Mouse (Mus musculus): ENCODE data around the gene Pdcd10. TPM values are rescaled to one million over a fixed set of nuclear protein-coding genes. Genes with fewer than 3 reads are reported as not detected.

Pdcd10 gene
- polyA plus RNA-seq, 1 experiment from 2014 or later, result 43.8 TPM

DNA sequence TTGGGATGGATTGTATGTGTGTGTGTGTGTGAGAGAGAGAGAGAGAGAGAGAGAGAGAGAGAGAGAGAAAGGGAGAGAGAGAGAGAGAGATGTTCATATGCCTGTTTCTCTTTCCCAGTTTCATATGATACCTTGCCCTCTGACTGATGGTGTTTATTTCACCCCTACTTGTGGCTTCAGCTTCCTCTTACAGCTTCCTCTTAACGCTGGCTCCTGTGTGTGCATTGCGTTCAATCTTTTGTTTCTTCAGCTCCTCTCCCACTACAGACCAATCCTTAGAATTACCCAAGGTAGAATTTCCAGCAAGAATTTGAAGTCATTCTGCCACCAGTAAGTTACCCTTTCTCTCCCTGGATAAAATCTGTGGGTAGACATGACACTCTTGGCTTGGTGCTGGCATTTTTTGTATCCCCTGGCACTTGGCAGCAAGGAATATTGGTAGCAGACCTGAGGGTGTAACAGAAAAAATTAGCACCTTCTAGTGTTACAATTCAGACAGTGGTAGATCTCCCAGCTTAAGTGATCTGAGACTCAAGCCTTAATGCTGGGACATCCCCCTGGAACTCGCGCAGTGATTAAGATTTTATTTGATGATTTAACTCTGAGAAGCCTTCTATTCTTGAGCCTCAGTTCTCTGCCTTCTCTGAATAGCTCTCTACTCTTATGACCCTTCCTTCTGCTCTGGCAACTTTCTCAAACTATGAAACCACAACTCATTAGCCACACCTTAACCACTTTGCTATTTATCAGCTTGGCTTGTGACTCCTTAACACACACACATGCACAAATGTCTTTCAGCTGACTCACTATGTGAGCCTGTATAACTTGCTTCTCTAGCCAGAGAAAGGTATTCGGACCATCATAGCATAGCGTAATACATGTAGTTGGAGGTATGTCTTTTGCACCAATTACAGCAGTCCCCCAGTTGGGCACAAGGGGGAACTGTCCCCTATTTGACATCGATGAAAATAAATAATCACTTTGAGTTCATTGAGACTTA is 57.4 kb downstream of the Pdcd10 start:
- no peaks in the 10 kb centered on the region for H3K9me3 ChIP-seq (replicated peaks; ENCODE audit: control insufficient read depth, low read length)
- H3K36me3 ChIP-seq (ENCODE audit: control insufficient read depth, insufficient read depth), result no peaks in the 10 kb centered on the region
- H3K27ac ChIP-seq (ENCODE audit: low read length), result no peak overlapping the region
- H3K4me2 ChIP-seq (ENCODE audit: low read depth, low read length), result no peak overlapping the region
- no peak overlapping the region for H3K9ac ChIP-seq (ENCODE audit: low read depth, low read length)
- H3K4me1 ChIP-seq (ENCODE audit: control insufficient read depth, low read depth, low read length), result no peaks in the 10 kb centered on the region
- no peaks in the 10 kb centered on the region for H3K27me3 ChIP-seq (ENCODE audit: control insufficient read depth, insufficient read depth, low read depth, low read length)
- no peak overlapping the region for H3K4me3 ChIP-seq (ENCODE audit: low read depth, low read length)
- 54% methylated on average over 7 of the region's 7 CpGs for WGBS (ENCODE audit: insufficient replicate concordance)
- ATAC-seq (ENCODE audit: low read depth), result no peak

DNA sequence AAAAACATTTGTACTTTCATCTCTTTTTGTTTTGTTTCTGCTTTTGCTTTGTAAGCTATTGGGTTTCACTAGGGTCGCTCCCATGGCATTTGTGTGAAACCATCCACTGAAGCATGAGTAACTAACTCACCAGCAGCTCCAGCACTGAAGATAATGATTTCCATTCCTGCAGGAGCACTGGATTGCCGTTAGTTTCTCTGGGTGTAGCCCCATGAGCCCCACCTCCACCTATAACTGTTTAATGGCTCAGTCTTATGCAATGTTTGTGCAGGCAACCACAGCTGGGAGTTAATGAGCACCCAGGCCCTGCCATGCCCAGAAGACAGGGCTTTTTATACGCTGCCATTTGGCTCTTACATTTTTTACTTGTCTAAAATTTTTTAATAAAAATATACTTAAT is 63.7 kb downstream of the Pdcd10 start:
- Histone ChIP-seq H3K4me3 (ENCODE audit: low read depth, low read length) (no peak overlapping the region), H3K4me2 (ENCODE audit: low read depth, low read length) (no peak overlapping the region), H3K4me1 (ENCODE audit: control insufficient read depth, low read depth, low read length) (no peaks in the 10 kb centered on the region), H3K9me3 (replicated peaks; ENCODE audit: control insufficient read depth, low read length) (no peaks in the 10 kb centered on the region), H3K27ac (ENCODE audit: low read length) (no peak overlapping the region), H3K27me3 (ENCODE audit: control insufficient read depth, insufficient read depth, low read depth, low read length) (no peaks in the 10 kb centered on the region), H3K36me3 (ENCODE audit: control insufficient read depth, insufficient read depth) (no peaks in the 10 kb centered on the region), H3K9ac (ENCODE audit: low read depth, low read length) (no peak overlapping the region)
- 48% methylated on average over 3 of the region's 3 CpGs for WGBS (ENCODE audit: insufficient replicate concordance)
- peak; percentile 82 for ATAC-seq (ENCODE audit: low read depth)

DNA sequence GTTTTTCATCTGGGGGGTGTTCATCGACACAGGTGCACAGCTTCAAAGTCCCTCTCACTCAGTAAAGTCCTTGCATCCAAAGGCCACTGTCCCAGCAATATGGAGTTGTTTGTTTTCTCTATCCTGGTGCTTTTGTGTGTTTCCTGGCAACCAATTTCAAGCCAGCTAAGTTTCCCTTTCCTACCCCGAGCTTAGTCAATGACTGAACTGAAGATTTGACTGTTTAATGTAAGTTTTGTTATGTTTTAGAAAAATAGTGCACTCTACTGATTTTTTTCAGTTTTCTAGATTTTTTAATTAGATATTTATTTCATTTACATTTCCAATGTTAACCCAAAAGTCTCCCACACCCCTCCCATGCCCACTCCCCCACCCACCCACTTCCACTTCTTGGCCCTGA is 74.6 kb downstream of the Pdcd10 start, which contains the start of gene Wdr49:
Wdr49 (minus strand) TSS at position 101 of the 400 bp plus-strand sequence.
- WGBS (ENCODE audit: insufficient replicate concordance), result 40% methylated on average over 2 of the region's 2 CpGs
- H3K27me3 ChIP-seq (ENCODE audit: control insufficient read depth, insufficient read depth, low read depth, low read length), result no peaks in the 10 kb centered on the region
- H3K4me1 ChIP-seq (ENCODE audit: control insufficient read depth, low read depth, low read length), result no peaks in the 10 kb centered on the region
- no peak within 1 kb of the TSS for H3K27ac ChIP-seq (ENCODE audit: low read length)
- H3K9me3 ChIP-seq (replicated peaks; ENCODE audit: control insufficient read depth, low read length), result no peaks in the 10 kb centered on the region
- H3K4me3 ChIP-seq (ENCODE audit: low read depth, low read length), result no peak within 1 kb of the TSS
- no peak within 1 kb of the TSS for H3K9ac ChIP-seq (ENCODE audit: low read depth, low read length)
- no peak within 1 kb of the TSS for H3K4me2 ChIP-seq (ENCODE audit: low read depth, low read length)
- ATAC-seq (ENCODE audit: low read depth), result no peak
- no peaks in the 10 kb centered on the region for H3K36me3 ChIP-seq (ENCODE audit: control insufficient read depth, insufficient read depth)

DNA sequence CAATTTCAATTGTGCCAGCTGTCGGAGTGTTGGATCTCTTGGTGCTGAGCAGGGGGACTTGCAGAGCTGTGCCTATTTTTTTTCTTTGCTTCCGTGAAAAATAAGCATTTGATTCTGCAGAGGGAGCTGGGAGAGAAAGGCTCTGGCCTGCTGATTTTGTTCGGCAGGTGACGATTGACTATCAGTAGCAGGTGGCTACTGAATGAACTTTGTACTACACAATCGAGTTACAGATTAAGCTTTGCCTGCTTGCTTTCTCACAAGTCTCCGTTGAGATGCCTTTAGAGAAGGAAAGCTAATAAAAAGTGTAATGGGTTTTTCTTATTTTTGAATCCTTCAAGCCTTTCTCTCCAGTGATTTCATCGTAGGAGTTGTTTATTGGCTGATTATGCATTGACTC is 81.5 kb downstream of the Pdcd10 start:
- Histone ChIP-seq H3K4me2 (ENCODE audit: low read depth, low read length) (no peak overlapping the region), H3K4me3 (ENCODE audit: low read depth, low read length) (no peak overlapping the region), H3K9ac (ENCODE audit: low read depth, low read length) (no peak overlapping the region), H3K4me1 (ENCODE audit: control insufficient read depth, low read depth, low read length) (no peaks in the 10 kb centered on the region), H3K27me3 (ENCODE audit: control insufficient read depth, insufficient read depth, low read depth, low read length) (no peaks in the 10 kb centered on the region), H3K9me3 (replicated peaks; ENCODE audit: control insufficient read depth, low read length) (no peaks in the 10 kb centered on the region), H3K27ac (ENCODE audit: low read length) (no peak overlapping the region), H3K36me3 (ENCODE audit: control insufficient read depth, insufficient read depth) (no peaks in the 10 kb centered on the region)
- ATAC-seq (ENCODE audit: low read depth), result no peak
- WGBS (ENCODE audit: insufficient replicate concordance), result 54% methylated on average over 7 of the region's 7 CpGs

DNA sequence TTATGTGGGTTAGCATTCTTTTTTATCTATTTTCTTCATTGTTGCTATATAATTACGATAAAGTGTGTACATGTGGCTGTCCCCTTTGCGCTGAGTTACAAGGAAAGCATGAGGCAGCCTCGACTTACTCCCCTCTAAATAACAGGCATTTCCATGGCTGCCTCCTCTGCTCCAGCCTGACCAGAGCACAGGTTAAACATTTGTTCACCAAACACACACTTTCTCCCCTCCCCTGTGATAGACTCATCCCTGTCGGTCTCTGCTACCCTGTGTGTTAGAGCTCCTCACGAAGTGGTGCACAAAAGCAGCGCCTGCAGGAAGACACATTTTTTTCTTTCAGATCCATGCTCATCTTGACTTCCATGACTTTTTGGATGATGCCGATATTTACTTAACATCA is 82.0 kb downstream of the Pdcd10 start:
- H3K4me3 ChIP-seq (ENCODE audit: low read depth, low read length), result no peak overlapping the region
- no peaks in the 10 kb centered on the region for H3K4me1 ChIP-seq (ENCODE audit: control insufficient read depth, low read depth, low read length)
- ATAC-seq (ENCODE audit: low read depth), result 0 out of 2 replicates have a peak, but pooled peaks have one; percentile 43
- H3K9ac ChIP-seq (ENCODE audit: low read depth, low read length), result no peak overlapping the region
- no peaks in the 10 kb centered on the region for H3K36me3 ChIP-seq (ENCODE audit: control insufficient read depth, insufficient read depth)
- no peaks in the 10 kb centered on the region for H3K27me3 ChIP-seq (ENCODE audit: control insufficient read depth, insufficient read depth, low read depth, low read length)
- no peak overlapping the region for H3K4me2 ChIP-seq (ENCODE audit: low read depth, low read length)
- H3K9me3 ChIP-seq (replicated peaks; ENCODE audit: control insufficient read depth, low read length), result no peaks in the 10 kb centered on the region
- 67% methylated on average over 7 of the region's 7 CpGs for WGBS (ENCODE audit: insufficient replicate concordance)
- H3K27ac ChIP-seq (ENCODE audit: low read length), result no peak overlapping the region

DNA sequence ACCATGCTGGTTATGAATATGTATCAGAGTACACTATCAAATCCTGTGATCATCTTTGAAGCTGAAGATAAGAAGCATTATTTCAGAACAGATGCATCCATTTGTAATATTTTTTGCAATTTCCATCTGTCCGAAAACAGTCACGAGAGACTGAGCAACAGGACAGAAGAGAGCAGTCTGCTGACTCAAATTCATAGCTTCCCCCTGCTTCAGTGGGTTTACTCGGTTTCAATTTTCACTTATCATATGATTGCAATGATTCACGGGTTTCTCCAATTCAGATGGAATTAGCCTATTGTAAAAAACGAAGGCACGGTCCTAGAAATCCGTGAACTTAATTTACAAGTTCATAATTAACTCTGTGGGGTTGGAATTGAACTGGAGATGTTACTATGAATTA is 88.5 kb downstream of the Pdcd10 start:
- no peak for ATAC-seq (ENCODE audit: low read depth)
- H3K36me3 ChIP-seq (ENCODE audit: control insufficient read depth, insufficient read depth), result no peaks in the 10 kb centered on the region
- 63% methylated on average over 7 of the region's 7 CpGs for WGBS (ENCODE audit: insufficient replicate concordance)

More for the DNA sequence above, 88.5 kb downstream of the Pdcd10 start:
- no peaks in the 10 kb centered on the region for H3K9me3 ChIP-seq (replicated peaks; ENCODE audit: control insufficient read depth, low read length)
- no peaks in the 10 kb centered on the region for H3K4me1 ChIP-seq (ENCODE audit: control insufficient read depth, low read depth, low read length)
- no peak overlapping the region for H3K4me3 ChIP-seq (ENCODE audit: low read depth, low read length)
- no peak overlapping the region for H3K9ac ChIP-seq (ENCODE audit: low read depth, low read length)
- no peaks in the 10 kb centered on the region for H3K27me3 ChIP-seq (ENCODE audit: control insufficient read depth, insufficient read depth, low read depth, low read length)
- H3K27ac ChIP-seq (ENCODE audit: low read length), result no peak overlapping the region
- H3K4me2 ChIP-seq (ENCODE audit: low read depth, low read length), result no peak overlapping the region

Other genes with a start within 250 kb of the Pdcd10 start
- not detected in 2 replicates for gene Wdr49, start 74.7 kb downstream of the Pdcd10 start, polyA plus RNA-seq (2015; fragmentation: Nextera tagmentation; extraction: Ambion mirVana)
- 0.35 and 0.68 TPM in 2 replicates for gene Serpini1, start 691 bp upstream of the Pdcd10 start, polyA plus RNA-seq (2015; fragmentation: Nextera tagmentation; extraction: Ambion mirVana)
- not detected in 2 replicates for gene Gm29133, start 191.3 kb upstream of the Pdcd10 start, polyA plus RNA-seq (2015; fragmentation: Nextera tagmentation; extraction: Ambion mirVana)